Mouse (Mus musculus) thymus, postnatal 4 days (tissue): ENCODE results near the gene Sytl1.

ENCODE experiments used
- DNase-seq: peaks from one replicate; pipeline ENCODE4 v3.0.0; 2021

The Sytl1 gene

DNA sequence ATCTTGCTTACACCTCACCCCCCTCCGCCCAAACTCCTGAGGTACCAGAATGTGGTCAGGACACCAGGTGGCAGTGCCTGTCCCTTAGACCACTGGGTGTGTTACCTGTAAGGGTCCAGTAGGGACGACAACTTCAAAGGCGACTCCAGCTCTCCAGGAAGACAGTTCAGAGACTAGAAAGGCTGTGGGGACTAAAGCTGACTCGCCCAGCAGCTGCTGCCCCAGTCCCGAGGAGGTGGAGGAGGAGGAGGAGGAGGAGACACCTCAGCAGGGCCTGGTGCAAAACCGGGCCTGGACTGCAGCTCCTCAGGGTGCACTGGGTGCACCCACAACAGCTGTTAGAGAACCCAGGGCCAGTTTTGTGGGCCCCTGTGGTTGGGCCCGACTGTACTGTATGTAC is at the start of gene Sytl1:
Sytl1 (minus strand) TSS at position 232 of the 400 bp plus-strand sequence.
- peak; percentile 67 for DNase-seq

DNA sequence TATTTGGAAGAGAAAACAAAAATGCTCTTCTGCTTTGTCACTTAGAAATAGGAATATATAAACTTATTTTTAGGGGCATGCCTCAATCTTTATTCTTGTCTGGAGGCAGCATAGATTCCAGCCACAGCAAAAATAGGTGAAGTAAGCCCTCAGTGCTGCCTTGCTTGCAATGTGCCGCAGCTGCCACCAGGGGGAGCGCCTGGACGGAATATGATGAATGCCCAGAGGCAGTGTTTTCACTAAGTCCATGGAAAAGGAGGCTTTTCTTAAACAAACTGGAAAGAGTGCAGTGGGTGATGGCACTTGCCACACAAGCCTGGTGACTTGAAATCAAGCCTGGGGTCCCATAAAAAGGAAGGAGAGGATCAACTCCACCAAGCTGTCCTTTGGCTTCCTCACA is 47.0 kb upstream of the Sytl1 start:
- DNase-seq = peak; percentile 95

- DNase-seq = peak; percentile 74
These were observed 44.4 kb upstream of the Sytl1 start for GRCm38 (mm10) chr4:133307331-133307730.

- no peak for DNase-seq
These were observed 42.9 kb upstream of the Sytl1 start for GRCm38 (mm10) chr4:133305825-133306224.

DNA sequence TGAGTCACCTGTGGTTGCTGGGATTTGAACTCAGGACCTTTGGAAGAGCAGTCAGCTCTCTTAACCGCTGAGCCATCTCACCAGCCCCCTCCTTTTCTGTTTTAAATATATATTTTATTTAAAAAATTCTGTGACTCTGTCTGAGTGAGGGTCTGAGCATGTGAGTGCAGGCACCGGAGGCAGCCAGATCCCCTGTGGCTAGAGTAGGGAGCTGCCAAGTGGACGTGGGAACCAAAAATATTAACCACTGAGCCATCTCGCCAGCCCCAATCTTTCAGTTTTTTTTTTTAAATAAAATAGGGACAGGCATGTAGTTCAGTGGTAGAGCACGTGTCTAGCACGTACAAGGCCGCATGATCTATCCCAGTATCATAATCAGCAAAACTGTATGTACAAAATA is 41.9 kb upstream of the Sytl1 start:
- DNase-seq = no peak

- no peak for DNase-seq
These were observed 39.8 kb upstream of the Sytl1 start for GRCm38 (mm10) chr4:133302668-133303067.

- peak; percentile 84 for DNase-seq
These were observed 38.9 kb upstream of the Sytl1 start for GRCm38 (mm10) chr4:133301802-133302201.

DNA sequence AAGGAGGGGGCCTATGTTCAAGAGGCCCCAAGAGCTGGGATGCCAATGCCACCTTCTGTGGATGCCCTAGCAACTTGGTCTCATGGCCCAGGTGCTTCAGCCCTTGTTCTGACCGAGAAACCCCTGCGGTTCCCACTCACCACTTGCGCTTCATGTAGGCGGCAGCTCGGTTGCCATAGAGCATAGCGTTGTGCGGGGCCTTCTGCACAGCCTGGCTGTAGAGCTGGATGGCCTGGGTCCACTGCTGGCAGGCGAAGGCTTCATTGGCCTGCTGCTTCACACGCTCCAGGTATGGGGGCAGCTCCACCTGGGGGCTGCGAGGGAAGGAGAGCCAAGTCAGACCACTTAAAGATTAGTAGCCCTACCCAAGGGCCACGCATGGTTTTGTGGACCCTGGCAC is 37.5 kb upstream of the Sytl1 start:
- no peak for DNase-seq

DNA sequence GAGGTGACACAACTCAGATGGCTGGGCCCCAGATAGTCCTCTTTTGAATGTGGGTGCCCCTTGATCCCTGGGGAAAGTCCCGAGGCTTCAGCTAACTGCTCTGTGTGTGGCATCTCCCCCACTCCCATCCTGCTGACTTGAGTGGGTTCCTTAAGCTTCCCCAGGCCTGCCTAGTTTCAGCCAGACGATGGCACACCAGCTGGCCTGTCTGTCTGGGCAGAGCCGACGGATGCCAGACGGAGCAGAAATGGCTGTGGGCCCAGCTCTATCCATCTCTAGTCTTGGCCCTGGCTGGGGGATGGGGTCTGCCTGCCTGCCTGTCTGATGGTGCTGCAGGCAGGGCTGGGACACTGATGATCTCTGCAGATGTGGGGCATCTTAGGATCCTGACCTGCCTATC is 36.8 kb upstream of the Sytl1 start:
- DNase-seq = no peak

DNA sequence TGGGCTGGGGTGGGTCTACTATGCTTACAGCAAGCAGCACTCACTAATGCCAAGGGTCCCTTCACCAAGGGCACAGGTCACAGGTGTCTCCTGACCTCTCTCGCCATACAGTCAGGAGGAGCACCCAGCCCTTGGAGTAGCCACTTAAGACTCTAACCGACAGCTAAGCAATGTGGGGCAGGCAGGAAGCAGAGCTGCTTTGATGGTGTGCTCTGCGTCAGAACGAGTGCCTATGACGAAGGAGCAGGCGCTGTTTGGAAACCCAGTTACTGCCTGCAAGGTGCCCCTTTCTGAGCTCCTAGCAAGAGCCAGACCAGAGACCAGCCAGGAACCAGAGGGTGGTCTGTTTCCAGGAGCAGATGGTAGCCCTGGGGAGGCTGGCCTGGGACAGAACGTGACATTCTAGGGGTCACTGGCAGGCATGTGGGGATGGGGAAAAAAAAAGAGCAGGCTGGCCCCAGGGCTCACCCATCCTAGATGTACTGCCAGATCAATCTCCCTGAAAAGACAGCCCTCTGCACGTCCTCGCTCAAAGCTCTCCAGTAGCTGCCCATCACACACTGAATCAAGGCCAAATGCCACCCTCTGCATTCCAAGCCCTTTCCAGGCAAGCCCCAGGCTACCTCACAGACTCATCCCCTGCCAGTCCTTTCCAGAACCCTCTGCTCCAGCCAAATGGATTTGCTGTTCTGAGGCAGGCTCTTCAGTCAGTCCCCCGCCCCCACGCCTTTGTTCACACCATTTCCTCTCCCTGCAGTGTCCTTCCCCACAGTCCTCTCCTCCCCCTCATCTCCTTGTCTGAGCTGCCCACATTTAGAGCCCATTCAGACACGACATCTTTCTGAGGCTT is 35.8 kb upstream of the Sytl1 start:
- DNase-seq = peak; percentile 77

- peak; percentile 93 for DNase-seq
These were observed 34.9 kb upstream of the Sytl1 start for GRCm38 (mm10) chr4:133297801-133298238.

DNA sequence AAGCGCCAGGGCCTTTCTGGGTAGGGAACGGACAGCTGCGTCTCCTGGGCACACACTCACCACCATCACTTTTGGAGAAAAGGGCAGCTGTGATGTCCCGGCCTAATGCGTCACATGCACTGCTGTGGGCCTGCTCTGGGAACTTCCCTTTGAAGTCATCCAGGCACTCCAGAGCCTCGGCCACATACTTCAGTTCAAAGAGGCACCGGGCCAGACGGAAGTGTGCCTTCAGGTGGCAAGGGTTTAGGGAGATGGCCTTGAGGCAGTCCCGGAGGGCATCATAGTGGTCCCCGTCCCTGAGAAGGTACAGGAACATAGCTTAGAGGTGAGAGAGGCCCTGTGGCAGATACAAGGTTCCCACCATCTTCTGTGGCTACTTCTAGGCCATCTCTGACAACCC is 34.4 kb upstream of the Sytl1 start:
- no peak for DNase-seq

DNA sequence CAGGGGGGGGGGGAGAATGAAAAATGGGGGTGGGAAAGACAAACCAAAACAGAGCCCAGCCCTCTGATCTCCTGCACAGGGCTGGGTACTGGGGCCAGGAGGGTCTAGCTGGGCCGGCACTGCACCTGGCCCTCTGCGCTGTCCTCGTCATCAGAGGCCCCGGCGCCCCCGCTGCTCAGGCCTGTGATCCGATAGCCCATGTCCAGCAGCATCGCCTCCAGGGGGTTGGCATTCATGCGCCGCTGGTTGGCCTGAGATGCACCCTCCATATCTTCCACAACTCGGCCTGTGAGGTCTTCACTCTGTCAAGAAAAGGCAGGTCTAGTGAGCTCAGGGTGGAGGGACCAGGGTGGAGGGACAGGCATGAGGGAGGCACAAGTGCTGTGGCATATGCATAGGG is 31.2 kb upstream of the Sytl1 start:
- DNase-seq = peak; percentile 42

GRCm38 (mm10) chr4:133292901-133293843 is 30.3 kb upstream of the Sytl1 start:
- peak; percentile 66 for DNase-seq

DNA sequence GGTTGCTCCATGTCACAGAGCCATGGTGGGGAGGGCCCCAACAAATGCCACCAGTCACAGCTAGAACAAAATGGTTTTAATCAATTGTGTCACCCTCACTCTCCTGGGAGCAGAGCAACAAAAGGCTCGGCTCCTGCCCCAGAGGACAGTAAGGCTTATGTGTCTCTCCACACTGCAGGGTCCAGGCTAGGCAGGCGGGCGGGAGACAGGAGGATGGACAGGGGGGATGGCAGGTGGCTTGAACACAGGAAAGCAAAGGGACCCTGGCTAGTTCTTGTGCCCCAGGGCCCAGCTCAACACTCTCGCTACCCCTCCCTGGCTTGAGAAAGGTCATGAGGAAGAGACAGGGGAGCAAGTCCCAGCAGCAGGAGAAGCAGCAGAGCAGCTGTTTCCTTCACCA is 29.5 kb upstream of the Sytl1 start:
- peak; percentile 43 for DNase-seq

- no peak for DNase-seq
These were observed 28.3 kb upstream of the Sytl1 start for GRCm38 (mm10) chr4:133291255-133291654.

- no peak for DNase-seq
These were observed 23.7 kb upstream of the Sytl1 start for GRCm38 (mm10) chr4:133286476-133287077.

DNA sequence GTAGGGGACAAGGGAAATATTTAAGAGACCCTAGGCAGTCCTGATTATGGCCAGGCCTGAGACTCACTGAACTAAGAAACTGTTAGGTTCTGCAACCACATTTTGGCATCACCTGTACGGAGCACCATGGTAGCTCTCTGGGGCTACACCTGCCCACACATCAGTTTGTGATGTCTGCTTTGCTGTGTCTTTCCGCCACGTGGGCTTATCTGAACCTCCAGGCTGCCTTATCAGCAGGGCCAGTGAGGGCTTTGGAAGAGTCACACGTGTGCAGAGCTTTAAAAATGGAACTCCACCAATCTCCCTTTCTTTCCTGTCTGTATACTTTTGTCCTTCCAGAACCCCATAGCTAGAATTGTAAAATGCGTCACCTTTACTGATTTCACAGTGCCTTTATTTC is 23.0 kb upstream of the Sytl1 start:
- no peak for DNase-seq

- no peak for DNase-seq
These were observed 22.4 kb upstream of the Sytl1 start for GRCm38 (mm10) chr4:133285299-133285698.

DNA sequence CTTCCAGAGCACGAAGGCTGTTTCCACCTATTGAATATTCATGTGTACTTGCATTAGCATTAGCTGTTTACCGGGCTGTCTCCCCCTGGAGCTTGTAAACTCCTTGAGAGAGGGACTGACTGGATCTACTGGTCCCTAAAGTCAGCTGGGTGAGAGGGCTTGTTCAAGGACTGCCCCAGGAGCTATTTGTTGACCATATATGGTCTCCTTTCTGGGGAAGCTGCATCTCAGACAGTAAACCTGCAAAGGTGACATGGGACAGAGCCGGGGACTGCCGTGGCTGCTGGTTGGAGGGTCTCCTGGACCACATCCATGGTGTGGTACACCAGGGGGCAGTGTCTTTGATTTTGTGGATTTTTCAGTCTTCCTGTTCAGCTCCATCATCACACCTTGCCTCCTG is 19.7 kb upstream of the Sytl1 start:
- DNase-seq = no peak

DNA sequence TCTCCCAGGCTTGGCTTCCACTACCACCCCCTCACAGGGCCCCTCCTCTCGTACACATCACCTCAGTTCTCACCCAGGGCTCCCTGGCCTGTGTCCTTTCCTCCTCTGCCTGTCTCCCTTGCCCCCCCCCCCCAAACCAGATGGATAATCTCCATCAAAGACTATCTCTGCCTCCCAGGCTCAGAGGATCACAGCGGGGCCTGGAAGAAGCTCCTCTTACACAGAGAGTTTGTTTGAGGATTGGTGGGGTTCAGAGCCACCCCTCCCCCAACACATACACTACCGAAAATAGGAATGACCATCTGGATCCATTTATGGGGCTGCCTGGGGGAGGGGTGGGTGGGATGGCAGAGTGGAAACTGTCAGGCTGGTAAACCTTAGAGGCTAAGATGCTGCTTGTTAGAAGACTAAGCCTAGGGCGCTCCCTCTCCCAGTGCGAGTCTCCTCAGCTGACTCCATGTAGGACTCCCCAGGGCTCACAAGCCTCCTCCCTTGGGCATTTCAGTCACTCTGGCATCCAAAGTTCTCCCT is 19.1 kb upstream of the Sytl1 start:
- no peak for DNase-seq

GRCm38 (mm10) chr4:133281513-133281912 is 18.6 kb upstream of the Sytl1 start:
- DNase-seq = no peak

- DNase-seq = no peak
These were observed 15.6 kb upstream of the Sytl1 start for GRCm38 (mm10) chr4:133278482-133278881.
